Mouse (Mus musculus): ENCODE measurements around the gene Olfr1052.
"Not testable (repeated sequence)": the region's sequence is repeated elsewhere in the genome, so short reads cannot be mapped to it uniquely, and the experiment has no call there.

Olfr1052 gene

GRCm38 (mm10) chr2:86292155-86292554 is at the start of gene Olfr1052:
Olfr1052 (plus strand) TSS chr2:86292455.
- no peak for DNase-seq (ENCODE audit: low spot score)

GRCm38 (mm10) chr2:86258228-86258627 is 34.0 kb upstream of the Olfr1052 start, which contains the start of gene Olfr1049:
Olfr1049 (minus strand) TSS chr2:86258328.
- DNase-seq (ENCODE audit: low spot score): not testable (repeated sequence)

DNA sequence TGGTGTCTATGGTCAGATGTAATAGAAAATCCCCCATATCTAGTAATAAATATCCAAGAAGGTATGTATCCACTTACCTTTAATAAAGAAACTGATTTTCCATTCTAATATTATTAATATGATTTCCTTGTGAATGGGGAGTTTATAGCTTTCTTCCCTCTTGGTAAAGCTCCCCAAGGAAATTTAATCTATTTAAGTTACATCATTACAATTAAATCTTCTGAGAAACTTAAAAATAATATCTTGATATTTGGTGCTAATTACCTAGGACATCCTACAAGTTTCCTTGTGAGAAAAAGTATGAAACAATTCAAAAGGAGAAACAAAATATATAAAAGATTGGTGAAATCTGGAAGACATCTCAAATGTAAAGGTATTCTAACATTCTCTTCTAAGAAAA is 13.3 kb upstream of the Olfr1052 start, which contains the start of gene Olfr1051:
Olfr1051 (minus strand) TSS at position 101 of the 400 bp plus-strand sequence.
- not testable (repeated sequence) for DNase-seq (ENCODE audit: low spot score)

DNA sequence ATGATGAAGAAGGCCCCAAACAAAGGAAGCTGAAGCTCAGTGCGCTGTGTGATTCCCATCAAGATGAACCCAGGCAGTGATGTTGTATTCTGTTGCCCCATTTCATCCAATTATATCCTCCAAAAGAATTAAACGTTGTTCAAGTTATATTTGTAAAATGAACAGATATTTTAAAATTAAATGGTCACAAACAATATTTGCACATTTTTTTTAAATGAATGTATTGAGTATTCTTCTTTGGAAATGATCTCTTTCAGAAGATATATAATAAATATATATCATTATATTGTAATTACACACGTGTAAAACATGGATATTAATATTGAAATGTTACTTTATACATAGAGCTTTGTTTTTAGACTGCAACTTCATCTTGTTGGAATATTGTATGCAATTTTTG is 22.9 kb downstream of the Olfr1052 start, which contains the start of gene Olfr1053:
Olfr1053 (minus strand) TSS at position 101 of the 400 bp plus-strand sequence.
- no peak for DNase-seq (ENCODE audit: low spot score)

DNA sequence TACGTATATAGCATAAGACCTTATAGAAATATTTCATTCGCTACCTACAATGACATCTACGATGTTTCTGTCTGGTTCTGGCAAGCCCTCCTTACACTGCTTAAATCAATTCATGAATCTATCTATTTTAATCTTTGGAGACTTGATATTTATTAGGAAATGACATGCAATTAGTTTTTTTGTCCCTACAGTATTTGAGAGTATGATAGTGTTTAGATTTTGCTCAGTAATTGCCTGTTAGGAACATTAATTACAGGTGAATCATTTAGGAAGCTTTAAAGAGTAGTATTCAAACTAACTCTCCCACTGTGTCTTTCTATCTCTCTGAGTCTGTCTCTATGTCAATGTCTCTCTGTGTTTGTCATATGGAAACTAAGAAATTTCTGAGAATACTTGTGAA is 43.1 kb downstream of the Olfr1052 start, which contains the start of gene Olfr1054:
Olfr1054 (minus strand) TSS at position 101 of the 400 bp plus-strand sequence.
- DNase-seq (ENCODE audit: low spot score): no peak

Measured in ovary, postnatal 36 days (tissue).